Mouse (Mus musculus): ENCODE data around the gene Nfix.

Nfix gene

DNA sequence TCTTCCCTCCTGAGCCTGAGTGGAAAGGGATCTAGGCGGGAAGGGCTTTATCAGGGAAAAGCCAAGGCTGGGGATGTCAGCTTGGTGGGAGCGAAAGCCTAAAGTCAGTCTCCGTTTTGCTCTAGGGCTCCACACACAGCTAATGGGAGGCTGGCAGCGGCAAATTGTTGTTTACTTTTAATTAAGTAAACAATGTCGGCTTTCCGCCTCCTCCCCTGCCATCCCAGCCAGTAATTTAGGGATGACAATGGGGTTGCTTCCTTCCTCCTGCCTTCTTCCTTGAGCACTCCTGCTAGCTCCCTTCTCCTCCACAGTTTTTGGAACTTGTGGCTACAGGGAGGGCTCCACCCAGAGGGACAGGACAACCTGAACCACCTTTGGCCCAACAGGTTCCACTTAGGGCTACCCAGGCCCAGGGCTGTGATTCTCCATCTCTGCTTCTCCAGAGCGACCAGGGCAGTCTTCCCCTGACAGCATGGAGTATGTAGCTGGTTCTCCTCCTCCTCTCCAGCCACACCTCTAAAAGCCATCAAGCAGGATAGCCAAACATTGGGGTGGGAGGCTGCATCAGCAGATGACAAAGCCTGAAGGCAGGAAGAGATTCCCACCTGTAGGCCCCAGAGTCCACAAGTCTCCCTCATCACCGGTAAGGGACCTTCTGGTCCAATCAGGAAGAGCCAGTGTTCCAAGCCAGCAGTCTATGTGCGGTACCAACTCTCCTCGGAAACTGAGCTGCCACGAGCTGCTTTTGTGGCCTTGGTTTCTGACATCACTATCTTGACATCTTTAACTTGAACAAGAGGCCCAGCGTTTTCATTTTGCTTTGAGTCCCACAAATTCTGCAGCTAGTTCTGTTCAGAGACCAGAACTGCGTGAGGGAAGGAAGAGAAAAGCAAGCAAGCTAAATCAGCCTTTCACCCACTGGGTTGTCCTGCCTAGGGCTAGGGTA is 59.0 kb downstream of the Nfix start:
- DNase-seq (ENCODE audit: extremely low spot score, low read depth, low spot score), result no peak

DNA sequence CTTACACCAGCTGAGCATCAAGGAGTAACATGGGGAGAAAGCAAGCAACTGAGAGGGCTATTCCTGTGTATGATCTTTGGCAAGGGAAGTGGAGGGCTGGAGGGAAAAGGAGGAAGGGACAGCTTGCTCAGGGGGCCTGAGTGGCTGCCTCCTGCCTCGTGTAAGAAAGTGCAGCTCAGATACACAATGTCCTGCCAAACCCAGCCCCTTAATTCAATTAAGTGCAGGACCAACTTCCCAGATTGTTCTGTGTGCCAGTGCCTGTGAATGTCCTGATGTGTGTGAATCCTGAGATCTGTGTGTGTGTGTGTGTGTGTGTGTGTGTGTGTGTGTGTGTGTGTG is 60.8 kb downstream of the Nfix start:
- no peak for DNase-seq (ENCODE audit: extremely low spot score, low read depth, low spot score)

GRCm38 (mm10) chr8:84738715-84739400 is 61.3 kb downstream of the Nfix start:
- no peak for DNase-seq (ENCODE audit: extremely low spot score, low read depth, low spot score)

DNA sequence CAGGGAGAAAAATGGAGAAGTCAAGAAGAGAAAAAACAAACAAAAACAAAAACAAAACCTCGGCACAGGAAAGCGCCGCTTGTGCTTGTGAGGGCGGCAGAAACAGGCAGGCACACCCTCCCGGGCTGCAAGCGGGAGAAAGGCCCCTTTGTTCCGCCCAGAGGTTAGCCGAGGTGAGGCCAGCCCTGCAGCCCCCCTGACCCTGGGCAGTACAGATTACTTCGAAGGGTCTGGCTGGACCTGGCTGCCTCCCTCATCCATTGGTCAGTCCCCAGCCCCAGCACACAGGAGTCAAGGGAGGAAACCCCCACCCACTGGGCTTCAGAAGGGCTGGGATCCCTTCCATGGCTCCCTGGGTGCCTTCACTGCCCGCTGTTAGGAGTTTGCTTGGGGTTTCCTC is 61.9 kb downstream of the Nfix start:
- DNase-seq (ENCODE audit: extremely low spot score, low read depth, low spot score), result no peak

DNA sequence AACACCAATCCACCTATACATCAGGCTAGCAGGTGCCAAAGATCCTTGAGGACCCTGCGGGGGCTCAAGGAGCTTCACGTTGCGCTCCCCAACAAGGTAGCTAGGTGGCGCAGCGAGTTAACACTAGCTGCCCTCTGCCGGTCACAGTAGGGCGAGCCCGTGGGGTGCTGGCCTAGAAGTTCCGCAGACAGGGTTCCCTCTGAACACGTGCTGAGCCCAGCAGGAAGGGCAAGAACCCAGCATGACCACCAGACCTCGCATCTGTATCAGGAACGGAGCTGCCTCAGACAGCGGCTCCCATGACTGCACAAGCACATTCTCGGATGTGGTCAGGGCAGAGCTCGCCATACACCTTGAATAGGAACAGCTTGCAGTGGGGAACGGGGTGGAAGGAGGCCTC is 62.5 kb downstream of the Nfix start:
- DNase-seq (ENCODE audit: extremely low spot score, low read depth, low spot score), result peak; percentile 58

GRCm38 (mm10) chr8:84736521-84736920 is 63.6 kb downstream of the Nfix start:
- DNase-seq (ENCODE audit: extremely low spot score, low read depth, low spot score), result no peak

GRCm38 (mm10) chr8:84735597-84735996 is 64.5 kb downstream of the Nfix start:
- DNase-seq (ENCODE audit: extremely low spot score, low read depth, low spot score), result no peak

GRCm38 (mm10) chr8:84734680-84735079 is 65.5 kb downstream of the Nfix start:
- DNase-seq (ENCODE audit: extremely low spot score, low read depth, low spot score), result no peak

- DNase-seq (ENCODE audit: extremely low spot score, low read depth, low spot score), result no peak
These were observed 66.2 kb downstream of the Nfix start for GRCm38 (mm10) chr8:84733959-84734358.

DNA sequence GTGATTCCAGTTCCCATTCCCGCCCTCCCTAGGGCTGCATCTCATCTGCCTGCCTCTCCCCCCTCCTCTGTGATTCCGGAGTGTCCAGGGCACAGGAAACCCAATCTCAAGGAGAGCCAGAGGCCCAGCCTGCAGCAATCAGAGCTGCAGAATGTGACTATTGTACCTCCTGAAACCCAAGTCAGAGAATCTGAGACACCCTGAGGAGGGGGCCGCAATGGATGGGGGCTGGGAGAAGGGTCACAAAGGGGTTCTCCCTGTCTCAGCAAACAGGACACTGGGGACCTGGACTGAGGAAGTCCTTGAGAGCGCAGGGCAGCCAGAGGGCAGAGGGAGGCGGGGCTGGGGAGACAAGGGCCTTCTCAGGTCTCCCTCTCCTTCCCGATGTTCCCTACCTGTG is 67.1 kb downstream of the Nfix start:
- no peak for DNase-seq (ENCODE audit: extremely low spot score, low read depth, low spot score)

- DNase-seq (ENCODE audit: extremely low spot score, low read depth, low spot score), result no peak
These were observed 67.6 kb downstream of the Nfix start for GRCm38 (mm10) chr8:84732545-84732944.

DNA sequence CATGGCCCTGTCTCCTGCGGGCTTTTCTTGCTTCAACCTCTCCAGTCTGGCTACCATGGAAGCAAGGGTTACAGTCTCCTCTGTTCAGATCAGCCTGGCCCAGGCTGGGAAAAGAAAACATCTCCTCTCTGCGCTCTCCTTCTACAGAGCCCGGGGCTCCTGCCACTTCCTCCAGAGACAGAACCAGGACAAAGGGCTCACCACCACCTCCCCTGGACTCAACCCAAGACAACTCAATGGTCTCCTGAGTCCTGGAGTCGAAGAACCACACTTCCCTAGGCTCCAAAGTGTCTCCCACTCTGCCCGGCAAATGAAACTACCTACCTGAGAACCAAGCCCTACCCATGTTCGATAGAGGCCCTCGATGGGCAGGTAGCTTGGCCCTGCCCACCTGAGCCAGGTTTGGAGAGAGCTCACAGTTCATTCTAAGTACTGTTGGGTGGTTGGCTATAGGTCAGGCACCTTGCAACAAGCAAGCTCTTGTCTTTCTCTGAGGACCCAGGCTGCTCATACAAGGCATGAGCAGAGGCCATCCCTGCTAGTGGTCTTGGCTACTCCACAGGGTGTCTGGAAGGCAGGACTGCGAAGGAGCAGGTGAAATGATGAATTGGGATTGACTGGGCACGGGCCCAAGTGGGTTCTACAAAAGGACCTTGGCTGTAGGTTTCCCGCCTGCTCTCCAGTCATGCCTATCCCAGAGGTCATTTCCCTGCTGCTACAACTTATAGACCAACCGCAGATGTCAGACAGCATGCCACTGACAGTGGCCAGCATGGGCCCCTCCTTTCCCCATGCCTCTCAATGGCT is 68.6 kb downstream of the Nfix start:
- no peak for DNase-seq (ENCODE audit: extremely low spot score, low read depth, low spot score)

DNA sequence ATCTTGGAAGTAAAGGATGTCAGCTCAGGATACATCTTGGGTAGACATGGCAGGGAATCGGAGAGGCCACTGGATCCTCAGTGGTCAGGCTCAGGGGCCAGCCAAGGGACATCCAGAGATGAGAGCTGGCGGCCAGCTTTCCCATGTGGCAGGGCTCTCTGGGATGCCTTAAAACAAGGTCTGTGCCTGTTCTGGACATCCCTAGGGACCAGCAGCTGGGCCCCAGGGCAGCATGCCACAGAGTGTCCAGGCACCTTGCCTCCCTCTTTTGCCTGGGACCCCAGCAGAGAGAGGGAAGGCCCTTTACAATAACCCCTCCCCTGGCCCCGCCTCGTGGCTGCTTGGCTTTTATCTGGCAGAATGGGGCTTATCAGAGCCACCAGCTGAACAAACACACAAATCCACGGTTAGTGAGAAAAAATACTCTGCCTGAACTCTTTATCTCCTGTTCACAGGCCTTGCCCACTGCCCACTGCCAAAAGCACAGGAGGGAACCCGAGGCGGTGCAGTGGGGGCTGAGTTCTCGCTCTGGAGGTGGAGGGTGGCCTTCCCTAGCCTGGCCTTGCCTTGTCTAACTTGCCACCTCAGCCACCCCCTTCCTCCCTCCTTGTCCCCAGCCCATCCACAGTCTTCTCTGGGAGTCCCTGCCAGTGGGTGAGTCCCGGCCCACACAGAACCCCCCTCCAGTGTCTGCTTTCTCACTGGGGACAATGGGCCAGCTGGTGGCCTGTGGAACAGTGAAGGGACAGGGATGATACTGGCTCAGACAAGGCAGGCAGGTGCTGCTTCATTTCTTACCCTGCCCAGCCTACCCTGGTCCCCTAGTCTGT is 69.4 kb downstream of the Nfix start:
- DNase-seq (ENCODE audit: extremely low spot score, low read depth, low spot score), result no peak

DNA sequence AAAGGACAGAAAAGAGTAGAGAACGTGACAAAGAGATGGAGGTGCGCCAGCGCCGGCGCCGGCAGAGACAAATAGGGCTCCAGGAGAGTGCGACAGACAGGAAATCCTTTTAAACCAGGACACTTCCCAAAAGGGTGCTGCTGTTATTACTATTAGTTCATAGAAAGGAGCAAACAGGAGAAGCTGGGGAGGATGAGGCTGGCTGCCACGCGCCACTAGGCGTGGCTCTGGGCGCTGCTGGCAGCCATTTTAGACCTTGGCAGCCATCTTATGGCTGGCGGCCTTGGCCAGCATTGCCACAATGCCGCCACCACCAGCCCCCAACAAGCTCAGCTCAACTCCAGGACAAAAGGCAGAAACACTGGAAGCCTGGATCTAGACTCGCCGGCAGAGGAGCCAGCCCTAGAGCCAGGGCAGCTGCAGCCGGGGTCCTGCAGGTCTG is 70.2 kb downstream of the Nfix start:
- no peak for DNase-seq (ENCODE audit: extremely low spot score, low read depth, low spot score)

DNA sequence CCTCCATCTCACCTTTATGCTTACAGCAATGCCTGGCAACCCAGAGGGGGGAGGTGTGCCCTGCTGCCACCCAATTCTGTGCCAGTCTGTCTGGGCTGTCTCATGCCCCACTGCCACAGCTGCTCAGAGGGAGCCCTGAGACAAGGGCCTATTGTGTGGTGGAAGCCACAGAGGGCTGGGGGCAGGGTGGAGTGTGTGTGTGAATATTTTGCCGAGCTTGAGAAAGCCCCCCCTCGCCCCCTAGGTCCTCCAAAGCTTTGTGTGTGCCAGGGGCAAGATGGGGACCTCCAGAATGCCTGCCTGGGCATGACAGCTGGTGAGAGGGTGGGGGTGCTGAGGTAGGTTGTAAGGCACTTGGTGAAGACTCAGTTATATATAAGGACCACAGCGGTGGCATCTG is 71.7 kb downstream of the Nfix start:
- no peak for DNase-seq (ENCODE audit: extremely low spot score, low read depth, low spot score)

DNA sequence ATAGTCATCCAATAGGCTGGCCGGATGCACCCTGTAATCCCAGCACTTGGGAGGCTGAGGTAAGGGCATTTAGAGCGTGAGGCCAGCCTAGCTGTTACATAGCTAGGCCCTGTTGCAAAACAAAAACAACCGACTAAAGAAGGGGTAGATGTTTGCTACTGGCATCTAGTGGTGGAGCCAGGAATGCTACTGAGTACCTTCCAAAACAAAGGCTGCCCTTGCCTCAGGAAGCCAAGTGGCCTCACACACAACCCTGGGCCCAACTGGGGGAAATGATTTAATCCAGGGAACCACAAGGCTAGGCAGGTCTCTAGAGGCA is 74.2 kb downstream of the Nfix start:
- DNase-seq (ENCODE audit: extremely low spot score, low read depth, low spot score), result no peak

DNA sequence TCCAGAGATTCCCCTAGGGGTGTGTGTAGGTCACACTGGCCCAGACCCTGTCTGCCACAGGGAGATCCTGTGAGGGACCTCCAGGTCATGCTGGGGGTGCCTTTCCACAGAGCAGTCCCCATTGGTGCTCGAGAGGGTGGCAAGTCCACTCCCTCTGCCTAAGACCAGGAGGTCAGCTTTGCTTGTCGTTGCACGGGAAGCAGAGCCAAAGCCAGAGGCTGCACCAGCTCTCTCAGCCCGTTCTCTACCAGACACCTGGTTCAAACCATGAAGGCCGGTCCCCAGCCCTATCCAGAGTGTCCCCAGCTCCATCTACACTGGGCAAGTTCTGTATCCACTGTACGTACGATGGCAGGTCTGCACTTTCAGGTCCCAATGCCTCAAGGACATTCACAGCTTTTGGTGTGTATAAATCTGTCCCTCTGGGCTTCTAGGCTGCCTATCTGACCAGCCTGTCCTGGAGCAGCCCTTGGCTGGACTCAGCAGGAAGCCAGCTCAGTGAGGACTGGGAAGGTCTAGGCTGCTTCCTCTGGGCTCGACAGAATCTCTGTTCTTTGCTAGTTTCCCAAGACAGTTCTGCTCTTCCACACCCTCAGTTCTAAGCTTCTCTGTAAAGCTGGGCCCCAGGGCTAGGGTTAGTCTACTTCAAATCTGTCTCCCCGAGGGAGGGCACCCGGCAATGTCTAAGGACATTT is 74.8 kb downstream of the Nfix start:
- DNase-seq (ENCODE audit: extremely low spot score, low read depth, low spot score), result no peak

GRCm38 (mm10) chr8:84724683-84725082 is 75.5 kb downstream of the Nfix start:
- DNase-seq (ENCODE audit: extremely low spot score, low read depth, low spot score), result no peak

DNA sequence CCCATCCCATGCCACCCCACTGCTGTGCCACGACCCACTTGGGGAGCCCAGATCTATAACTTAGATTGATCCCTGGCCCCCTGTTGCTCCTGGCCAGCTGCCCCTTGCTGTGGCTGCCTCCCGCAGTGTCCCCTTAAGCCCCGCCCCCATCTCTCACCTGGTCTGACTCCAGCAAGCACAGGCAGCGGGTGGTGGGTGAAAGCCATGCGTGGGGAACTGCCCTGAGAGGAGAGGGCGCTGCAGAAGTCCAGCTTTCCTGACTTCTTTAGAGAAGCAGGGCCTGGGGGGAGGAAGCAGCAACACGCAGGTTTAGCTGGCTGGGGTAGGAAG is 76.6 kb downstream of the Nfix start:
- DNase-seq (ENCODE audit: extremely low spot score, low read depth, low spot score), result no peak

- DNase-seq (ENCODE audit: extremely low spot score, low read depth, low spot score), result no peak
These were observed 77.1 kb downstream of the Nfix start, which contains the start of gene G430095P16Rik for GRCm38 (mm10) chr8:84722850-84723570. G430095P16Rik (plus strand) TSS chr8:84723007.

All from hindlimb bud, embryonic 11.5 days (tissue).